8 mouse cellular contexts compared by ENCODE assay signal in the genomic region with DNA sequence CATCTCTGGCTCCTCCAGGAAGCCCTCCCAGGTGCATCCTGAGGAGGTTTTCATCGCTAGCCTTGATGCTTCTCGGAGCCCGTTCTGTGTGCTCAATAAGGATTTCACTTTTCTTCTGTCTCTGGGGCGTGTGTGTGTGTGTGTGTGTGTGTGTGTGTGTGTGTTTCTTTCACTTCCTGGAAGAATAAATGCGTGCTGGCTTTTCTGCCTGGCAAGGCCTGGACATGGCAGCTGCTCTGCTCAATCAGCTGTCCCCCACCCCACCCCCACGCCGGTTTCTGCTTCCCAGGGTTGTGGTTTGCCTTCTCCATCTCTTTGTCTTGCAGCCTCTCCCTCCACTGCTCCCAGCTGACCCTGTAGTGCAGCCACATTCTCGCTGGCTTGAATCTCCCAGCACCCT. TPM values are rescaled to one million over a fixed set of nuclear protein-coding genes. Genes with fewer than 3 reads are reported as not detected.
DNase-seq lines count a peak whose midpoint lies in the region; ATAC-seq lines count a peak whose summit lies in the region.

No protein-coding gene starts in this region.

- H3K4me2 ChIP-seq in neural tube, embryonic 15.5 days: peak overlapping the region; percentile 6; the same call in 1 of the 2 replicates

- 28% methylated on average over 8 of the region's 8 CpGs for WGBS in neural tube, embryonic 15.5 days

- ATAC-seq in neural tube, embryonic 15.5 days (ENCODE audit: low FRiP score): no peak

- no peaks in the 10 kb centered on the region for H3K36me3 ChIP-seq in neural tube, embryonic 15.5 days

- H3K27me3 ChIP-seq in neural tube, embryonic 15.5 days (replicated peaks): no peaks in the 10 kb centered on the region

- H3K9ac ChIP-seq in neural tube, embryonic 15.5 days (replicated peaks): no peak overlapping the region

- peak overlapping the region; percentile 72 for H3K27ac ChIP-seq in neural tube, embryonic 15.5 days (replicated peaks)

- peaks cover 54% of the 10 kb centered on the region for H3K4me1 ChIP-seq in neural tube, embryonic 15.5 days

- intact Hi-C loops in heart, postnatal 25 days (cut with DNase I): no loop called here

- H3K4me3 ChIP-seq in neural tube, embryonic 15.5 days (replicated peaks): no peak overlapping the region

- DNase-seq in layer of hippocampus, postnatal 10 days (ENCODE audit: low spot score in 2 of 2): peak; percentile 76 to 78
- no peak for DNase-seq in layer of hippocampus, adult 8-10 months (ENCODE audit: low spot score in 2 of 2)
- peak; percentile 79 for DNase-seq in cerebellum, adult 9-11 months
- peak; percentile 60 to 76 for DNase-seq in gastrocnemius, postnatal 4 days (ENCODE audit: low spot score in 2 of 2)
- DNase-seq in yolk sac, embryonic 10.5 days (ENCODE audit: low spot score): no peak
- no peak for DNase-seq in heart, postnatal 25 days (ENCODE audit: low spot score)
- DNase-seq in adrenal gland, adult 18-20 months (ENCODE audit: low spot score in 2 of 2): no peak

- no peaks in the 10 kb centered on the region for H3K9me3 ChIP-seq in neural tube, embryonic 15.5 days (replicated peaks)

RNA-seq across cellular contexts. Expression of a gene that starts 4.3 kb away (rescaled TPM):
- 100 to 1,000 TPM; 131 to 136 TPM for total RNA-seq in layer of hippocampus, postnatal 10 days (2021)
- 100 to 1,000 TPM; 201 to 245 (median 216) TPM for total RNA-seq in layer of hippocampus, adult 8-10 months (2022)
- total RNA-seq in gastrocnemius, postnatal 4 days (2021): 10 to 100 TPM; 19.2 to 19.7 TPM
- 34.3 and 38.2 TPM in 2 replicates for polyA plus RNA-seq in neural tube, embryonic 15.5 days (2015; fragmentation: Nextera tagmentation; extraction: Ambion mirVana)
- 10 to 100 TPM in 1 of 2 experiments, 1 to 10 TPM in 1; 9.5 to 15.1 TPM for total RNA-seq in heart, postnatal 25 days (2021)
- total RNA-seq in adrenal gland, adult 18-20 months (2021): 10 to 100 TPM; 10.5 to 14.8 TPM

Comparison
In these comparisons a context has a peak if more than half of its experiments do, and no peak if none do; other contexts are left out.
1. DNase-seq: peak in layer of hippocampus, postnatal 10 days (2 of 2), cerebellum, adult 9-11 months (single experiment) and gastrocnemius, postnatal 4 days (2 of 2); none in layer of hippocampus, adult 8-10 months (0 of 2), yolk sac, embryonic 10.5 days (single experiment), heart, postnatal 25 days (single experiment) and adrenal gland, adult 18-20 months (0 of 2).
2. RNA of a gene that starts 4.3 kb away (total RNA-seq): 201 to 245 TPM in layer of hippocampus, adult 8-10 months and 131 to 136 TPM in layer of hippocampus, postnatal 10 days; 19.2 to 19.7 TPM in gastrocnemius, postnatal 4 days, 9.5 to 15.1 TPM in heart, postnatal 25 days and 10.5 to 14.8 TPM in adrenal gland, adult 18-20 months; every median in the first group is over 4 times any median in the second.